Mouse (Mus musculus) neural tube, embryonic 13.5 days (tissue): Measurements from ENCODE around the gene Tmem108. TPM values are rescaled to one million over a fixed set of nuclear protein-coding genes. Genes with fewer than 3 reads are reported as not detected.

Experiments
- ATAC-seq: fragments of 200-750 bp; cut with Nextera tagmentation; 2 replicates; pipeline ENCODE4 v1.8.0; 2017; ENCODE audit warnings: low read depth, mild to moderate bottlenecking, moderate TSS enrichment, moderate library complexity
- H3K27ac ChIP-seq: fragments of 300-500 bp; sonication (generic); replicated peaks from 2 replicates; pipeline ENCODE4 v1.5.1; 2015; ENCODE audit warnings: moderate library complexity, mild to moderate bottlenecking, inconsistent platforms
- H3K27me3 ChIP-seq: fragments of 300-500 bp; sonication (generic); 2 replicates; pipeline ENCODE4 v1.6.1; 2015; ENCODE audit warnings: mild to moderate bottlenecking, inconsistent platforms
- H3K36me3 ChIP-seq: fragments of 300-500 bp; sonication (generic); 2 replicates; pipeline ENCODE4 v1.6.1; 2015; ENCODE audit warnings: mild to moderate bottlenecking, inconsistent platforms
- H3K4me1 ChIP-seq: fragments of 300-500 bp; sonication (generic); replicated peaks from 2 replicates; pipeline ENCODE4 v1.6.1; 2015; ENCODE audit warnings: inconsistent platforms
- H3K4me2 ChIP-seq: fragments of 300-500 bp; sonication (generic); 2 replicates; pipeline ENCODE4 v1.6.1; 2015; ENCODE audit warnings: inconsistent platforms, mild to moderate bottlenecking, moderate library complexity
- H3K4me3 ChIP-seq: fragments of 300-500 bp; sonication (generic); 2 replicates; pipeline ENCODE4 v1.5.1; 2015; ENCODE audit warnings: mild to moderate bottlenecking, inconsistent platforms
- H3K9ac ChIP-seq: fragments of 300-500 bp; sonication (generic); 2 replicates; pipeline ENCODE4 v1.6.1; 2015; ENCODE audit warnings: moderate library complexity, mild to moderate bottlenecking, inconsistent platforms
- H3K9me3 ChIP-seq: fragments of 300-500 bp; sonication (generic); 2 replicates; pipeline ENCODE4 v1.6.1; 2016; ENCODE audit warnings: inconsistent platforms
- WGBS: fragments of 180-500 bp; shearing (Covaris S2); methylation state at CpG from one replicate; pipeline ENCODE4 v1.1.7; 2015; 5-methylcytosine and 5-hydroxymethylcytosine counted together
- polyA plus RNA-seq: library from polyadenylated mRNA; unstranded; fragments of >200 nt; fragmentation: Nextera tagmentation; extraction: Ambion mirVana; gene quantifications from 2 replicates; pipeline ENCODE4 v1.2.1, GENCODE M21; 2015

Gene Tmem108
- polyA plus RNA-seq, 1 experiment from 2014 or later: 24.9 TPM

GRCm38 (mm10) chr9:103758246-103758645 is 3.4 kb downstream of the Tmem108 start:
- peaks cover 54% of the 10 kb centered on the region for H3K4me1 ChIP-seq
- WGBS: 83% methylated on average over 7 of the region's 7 CpGs
- ATAC-seq: no peak
- H3K27me3 ChIP-seq: peaks cover 18% of the 10 kb centered on the region
- H3K36me3 ChIP-seq: no peaks in the 10 kb centered on the region
- H3K27ac ChIP-seq: no peak overlapping the region
- no peaks in the 10 kb centered on the region for H3K9me3 ChIP-seq
- peak overlapping the region; percentile 85 for H3K4me2 ChIP-seq
- no peak overlapping the region; the same call in 1 of the 2 replicates for H3K9ac ChIP-seq
- no peak overlapping the region for H3K4me3 ChIP-seq

GRCm38 (mm10) chr9:103752618-103753017 is 9.0 kb downstream of the Tmem108 start:
- no peak for ATAC-seq
- no peak overlapping the region for H3K27ac ChIP-seq
- H3K9me3 ChIP-seq: no peaks in the 10 kb centered on the region
- peaks cover 39% of the 10 kb centered on the region for H3K4me1 ChIP-seq
- WGBS: 95% methylated on average over 10 of the region's 10 CpGs
- H3K4me2 ChIP-seq: no peak overlapping the region
- no peak overlapping the region for H3K9ac ChIP-seq
- no peaks in the 10 kb centered on the region for H3K36me3 ChIP-seq
- H3K4me3 ChIP-seq: no peak overlapping the region
- no peaks in the 10 kb centered on the region for H3K27me3 ChIP-seq

- H3K27me3 ChIP-seq: no peaks in the 10 kb centered on the region
- H3K36me3 ChIP-seq: no peaks in the 10 kb centered on the region
- H3K27ac ChIP-seq: no peak overlapping the region
- no peak overlapping the region for H3K4me3 ChIP-seq
- H3K4me1 ChIP-seq: peaks cover 33% of the 10 kb centered on the region
- no peak for ATAC-seq
- H3K9me3 ChIP-seq: no peaks in the 10 kb centered on the region
- 50% methylated on average over 9 of the region's 9 CpGs for WGBS
- H3K4me2 ChIP-seq: no peak overlapping the region
- H3K9ac ChIP-seq: no peak overlapping the region
These were observed 10.1 kb downstream of the Tmem108 start for GRCm38 (mm10) chr9:103751568-103751967.

GRCm38 (mm10) chr9:103750491-103750890 is 11.1 kb downstream of the Tmem108 start:
- Histone ChIP-seq H3K4me1 (peaks cover 25% of the 10 kb centered on the region), H3K27me3 (no peaks in the 10 kb centered on the region), H3K4me2 (no peak overlapping the region), H3K4me3 (no peak overlapping the region), H3K36me3 (no peaks in the 10 kb centered on the region), H3K9me3 (no peaks in the 10 kb centered on the region), H3K9ac (no peak overlapping the region), H3K27ac (no peak overlapping the region)
- no peak for ATAC-seq
- 86% methylated on average over 9 of the region's 9 CpGs for WGBS

GRCm38 (mm10) chr9:103746598-103746997 is 15.0 kb downstream of the Tmem108 start:
- H3K4me2 ChIP-seq: no peak overlapping the region
- no peak overlapping the region for H3K27ac ChIP-seq
- WGBS: 94% methylated on average over 5 of the region's 5 CpGs
- H3K9me3 ChIP-seq: no peaks in the 10 kb centered on the region
- H3K27me3 ChIP-seq: no peaks in the 10 kb centered on the region
- no peak overlapping the region for H3K9ac ChIP-seq
- peaks cover 22% of the 10 kb centered on the region for H3K4me1 ChIP-seq
- no peaks in the 10 kb centered on the region for H3K36me3 ChIP-seq
- ATAC-seq: no peak
- no peak overlapping the region for H3K4me3 ChIP-seq

- Histone ChIP-seq H3K9me3 (no peaks in the 10 kb centered on the region), H3K9ac (no peak overlapping the region), H3K4me2 (no peak overlapping the region), H3K4me3 (no peak overlapping the region), H3K4me1 (peaks cover 7% of the 10 kb centered on the region; the same call in 1 of the 2 replicates), H3K36me3 (no peaks in the 10 kb centered on the region), H3K27me3 (no peaks in the 10 kb centered on the region), H3K27ac (no peak overlapping the region)
- ATAC-seq: no peak
- WGBS: 69% methylated on average over 12 of the region's 12 CpGs
These were observed 21.5 kb downstream of the Tmem108 start for GRCm38 (mm10) chr9:103740145-103740544.

- Histone ChIP-seq H3K36me3 (no peaks in the 10 kb centered on the region), H3K27ac (no peak overlapping the region), H3K4me1 (peaks cover 7% of the 10 kb centered on the region; the same call in 1 of the 2 replicates), H3K9me3 (no peaks in the 10 kb centered on the region), H3K4me3 (no peak overlapping the region), H3K4me2 (no peak overlapping the region), H3K27me3 (no peaks in the 10 kb centered on the region), H3K9ac (no peak overlapping the region)
- 82% methylated on average over 4 of the region's 4 CpGs for WGBS
- ATAC-seq: no peak
These were observed 22.6 kb downstream of the Tmem108 start for GRCm38 (mm10) chr9:103739062-103739461.

- H3K4me1 ChIP-seq: no peaks in the 10 kb centered on the region
- 91% methylated on average over 2 of the region's 2 CpGs for WGBS
- no peak for ATAC-seq
- no peak overlapping the region for H3K27ac ChIP-seq
- H3K4me3 ChIP-seq: no peak overlapping the region
- H3K4me2 ChIP-seq: no peak overlapping the region
- H3K36me3 ChIP-seq: no peaks in the 10 kb centered on the region
- H3K9me3 ChIP-seq: no peaks in the 10 kb centered on the region
- H3K9ac ChIP-seq: no peak overlapping the region
- H3K27me3 ChIP-seq: no peaks in the 10 kb centered on the region
These were observed 31.9 kb downstream of the Tmem108 start for GRCm38 (mm10) chr9:103729716-103730115.

GRCm38 (mm10) chr9:103726751-103727462 is 34.7 kb downstream of the Tmem108 start:
- WGBS: 91% methylated on average over 16 of the region's 16 CpGs
- H3K9me3 ChIP-seq: no peaks in the 10 kb centered on the region
- no peak overlapping the region for H3K9ac ChIP-seq
- H3K27ac ChIP-seq: no peak overlapping the region
- no peaks in the 10 kb centered on the region for H3K36me3 ChIP-seq
- no peak overlapping the region for H3K4me2 ChIP-seq
- no peak overlapping the region for H3K4me3 ChIP-seq
- no peaks in the 10 kb centered on the region for H3K27me3 ChIP-seq
- H3K4me1 ChIP-seq: no peaks in the 10 kb centered on the region
- no peak for ATAC-seq

GRCm38 (mm10) chr9:103725497-103725896 is 36.1 kb downstream of the Tmem108 start:
- no peak overlapping the region for H3K27ac ChIP-seq
- WGBS: 88% methylated on average over 7 of the region's 7 CpGs
- no peaks in the 10 kb centered on the region for H3K36me3 ChIP-seq
- no peak overlapping the region for H3K4me3 ChIP-seq
- H3K9me3 ChIP-seq: no peaks in the 10 kb centered on the region
- H3K4me2 ChIP-seq: no peak overlapping the region
- H3K4me1 ChIP-seq: no peaks in the 10 kb centered on the region
- no peaks in the 10 kb centered on the region for H3K27me3 ChIP-seq
- no peak overlapping the region for H3K9ac ChIP-seq
- ATAC-seq: no peak

GRCm38 (mm10) chr9:103721486-103721885 is 40.2 kb downstream of the Tmem108 start:
- H3K36me3 ChIP-seq: no peaks in the 10 kb centered on the region
- no peaks in the 10 kb centered on the region for H3K4me1 ChIP-seq
- 82% methylated on average over 3 of the region's 3 CpGs for WGBS
- no peaks in the 10 kb centered on the region for H3K27me3 ChIP-seq
- no peak for ATAC-seq
- H3K9ac ChIP-seq: no peak overlapping the region
- H3K4me2 ChIP-seq: no peak overlapping the region
- H3K27ac ChIP-seq: no peak overlapping the region
- H3K9me3 ChIP-seq: no peaks in the 10 kb centered on the region
- no peak overlapping the region for H3K4me3 ChIP-seq

GRCm38 (mm10) chr9:103721081-103721480 is 40.6 kb downstream of the Tmem108 start:
- WGBS: 85% methylated on average over 8 of the region's 8 CpGs
- H3K9ac ChIP-seq: no peak overlapping the region
- H3K27me3 ChIP-seq: no peaks in the 10 kb centered on the region
- H3K9me3 ChIP-seq: no peaks in the 10 kb centered on the region
- H3K4me2 ChIP-seq: no peak overlapping the region
- H3K36me3 ChIP-seq: no peaks in the 10 kb centered on the region
- H3K4me3 ChIP-seq: no peak overlapping the region
- ATAC-seq: no peak
- H3K4me1 ChIP-seq: no peaks in the 10 kb centered on the region
- H3K27ac ChIP-seq: no peak overlapping the region

- Histone ChIP-seq H3K36me3 (no peaks in the 10 kb centered on the region), H3K4me1 (no peaks in the 10 kb centered on the region), H3K4me2 (no peak overlapping the region), H3K4me3 (no peak overlapping the region), H3K9ac (no peak overlapping the region), H3K27ac (no peak overlapping the region), H3K9me3 (no peaks in the 10 kb centered on the region), H3K27me3 (no peaks in the 10 kb centered on the region)
- WGBS: 91% methylated on average over 11 of the region's 11 CpGs
- ATAC-seq: no peak
These were observed 41.6 kb downstream of the Tmem108 start for GRCm38 (mm10) chr9:103720021-103720420.
